Mouse (Mus musculus) C2C12 (cell line): ENCODE measurements at regions not wholly inside any gene's neighbourhood (a gene's known extent, or its start where the extent isn't known, plus 50 kb on each side); places are given as distances from the start of the nearest gene placed in this dataset.

Experiments used
- H3K27me3 ChIP-seq: one replicate; pipeline ENCODE4 v1.6.1; 2011; ENCODE audit not compliant: control insufficient read depth, insufficient read depth, insufficient read length
- H3K36me3 ChIP-seq: one replicate; pipeline ENCODE4 v1.6.1; 2011; ENCODE audit not compliant: control insufficient read depth, insufficient read depth
- H3K4me3 ChIP-seq: one replicate; pipeline ENCODE4 v1.5.1; 2011; ENCODE audit warnings: mild to moderate bottlenecking, control low read depth; ENCODE audit not compliant: poor library complexity, insufficient read depth, severe bottlenecking
- H3K79me2 ChIP-seq: one replicate; pipeline ENCODE4 v1.6.1; 2011; ENCODE audit not compliant: control insufficient read depth, insufficient read depth
- H3K79me3 ChIP-seq: one replicate; pipeline ENCODE4 v1.6.1; 2011; ENCODE audit warnings: low read depth, control low read depth
- H3ac ChIP-seq: one replicate; pipeline ENCODE3; 2011; ENCODE audit warnings: low read depth; ENCODE audit not compliant: control insufficient read depth, insufficient read length
- CEBPB ChIP-seq: IDR thresholded peaks from one replicate; pipeline ENCODE4 v1.6.1; 2011; ENCODE audit warnings: low read depth, mild to moderate bottlenecking, control low read depth, moderate library complexity
- CTCF ChIP-seq: IDR thresholded peaks from one replicate; pipeline ENCODE4 v1.5.1; 2011; ENCODE audit not compliant: control insufficient read depth, insufficient read depth, insufficient read length
- FOSL1 ChIP-seq: IDR thresholded peaks from one replicate; pipeline ENCODE4 v1.8.0; 2011; ENCODE audit warnings: mild to moderate bottlenecking, low read length; ENCODE audit not compliant: poor library complexity, insufficient read depth, severe bottlenecking
- MAX ChIP-seq: IDR thresholded peaks from one replicate; pipeline ENCODE4 v1.6.1; 2011; ENCODE audit warnings: mild to moderate bottlenecking, control low read depth
- MYOD1 ChIP-seq: IDR thresholded peaks from one replicate; pipeline ENCODE4 v1.6.1; 2011; ENCODE audit warnings: low read depth; ENCODE audit not compliant: control insufficient read depth, insufficient read length
- MYOG ChIP-seq: IDR thresholded peaks from one replicate; pipeline ENCODE4 v1.6.1; 2011; ENCODE audit not compliant: control insufficient read depth, insufficient read length; ENCODE audit errors: extremely low read depth
- USF1 ChIP-seq: IDR thresholded peaks from one replicate; pipeline ENCODE4 v1.6.1; 2011; ENCODE audit warnings: low read depth, mild to moderate bottlenecking, control low read depth, moderate library complexity

GRCm38 (mm10) chr12:59411491-59411890 is 192.0 kb upstream of the Fbxo33 start:
- Histone ChIP-seq H3K4me3 (no peak overlapping the region), H3K36me3 (no peaks in the 10 kb centered on the region), H3K79me2 (no peaks in the 10 kb centered on the region), H3K27me3 (no peaks in the 10 kb centered on the region), H3K79me3 (no peaks in the 10 kb centered on the region), H3ac (no peak overlapping the region)
- no peak for TF ChIP-seq CEBPB
- TF ChIP-seq MAX: no peak
- no peak for TF ChIP-seq MYOG
- no peak for TF ChIP-seq FOSL1
- no peak for TF ChIP-seq MYOD1
- no peak for TF ChIP-seq CTCF
- no peak for TF ChIP-seq USF1

GRCm38 (mm10) chr12:59391103-59391502 is 171.6 kb upstream of the Fbxo33 start:
- Histone ChIP-seq H3K27me3 (no peaks in the 10 kb centered on the region), H3ac (no peak overlapping the region), H3K36me3 (no peaks in the 10 kb centered on the region), H3K79me3 (no peaks in the 10 kb centered on the region), H3K79me2 (no peaks in the 10 kb centered on the region), H3K4me3 (no peak overlapping the region)
- TF ChIP-seq CTCF (no peak), CEBPB (no peak), MYOG (no peak), MYOD1 (no peak), MAX (no peak), FOSL1 (no peak)

- TF ChIP-seq CTCF (peak; percentile 30), MYOG (no peak)
- Histone ChIP-seq H3K79me2 (no peaks in the 10 kb centered on the region), H3ac (no peak overlapping the region), H3K79me3 (no peaks in the 10 kb centered on the region), H3K27me3 (no peaks in the 10 kb centered on the region), H3K36me3 (no peaks in the 10 kb centered on the region), H3K4me3 (no peak overlapping the region)
Measured at GRCm38 (mm10) chr12:59382812-59383211, 163.3 kb upstream of the Fbxo33 start.

- H3K79me3 ChIP-seq: no peaks in the 10 kb centered on the region
- no peaks in the 10 kb centered on the region for H3K36me3 ChIP-seq
- no peak overlapping the region for H3ac ChIP-seq
- no peaks in the 10 kb centered on the region for H3K27me3 ChIP-seq
- no peak for TF ChIP-seq MAX
- no peak for TF ChIP-seq FOSL1
- no peak for TF ChIP-seq CTCF
- TF ChIP-seq CEBPB: no peak
- TF ChIP-seq MYOG: no peak
- TF ChIP-seq USF1: no peak
- TF ChIP-seq MYOD1: no peak
- H3K79me2 ChIP-seq: no peaks in the 10 kb centered on the region
- H3K4me3 ChIP-seq: no peak overlapping the region
Measured at GRCm38 (mm10) chr12:59341586-59341985, 122.1 kb upstream of the Fbxo33 start.

GRCm38 (mm10) chr12:59330753-59331152 is 111.2 kb upstream of the Fbxo33 start:
- no peaks in the 10 kb centered on the region for H3K79me3 ChIP-seq
- no peak for TF ChIP-seq FOSL1
- TF ChIP-seq CTCF: no peak
- no peak for TF ChIP-seq USF1
- H3K79me2 ChIP-seq: no peaks in the 10 kb centered on the region
- no peaks in the 10 kb centered on the region for H3K27me3 ChIP-seq
- no peak overlapping the region for H3ac ChIP-seq
- no peak overlapping the region for H3K4me3 ChIP-seq
- H3K36me3 ChIP-seq: no peaks in the 10 kb centered on the region

GRCm38 (mm10) chr12:59312703-59313102 is 93.2 kb upstream of the Fbxo33 start:
- Histone ChIP-seq H3K4me3 (no peak overlapping the region), H3K79me3 (no peaks in the 10 kb centered on the region), H3K36me3 (no peaks in the 10 kb centered on the region), H3K79me2 (no peaks in the 10 kb centered on the region), H3K27me3 (no peaks in the 10 kb centered on the region), H3ac (no peak overlapping the region)
- TF ChIP-seq CEBPB (no peak), MAX (no peak), MYOG (no peak), MYOD1 (no peak), USF1 (no peak), FOSL1 (no peak), CTCF (no peak)

- no peaks in the 10 kb centered on the region for H3K27me3 ChIP-seq
- H3ac ChIP-seq: no peak overlapping the region
- no peaks in the 10 kb centered on the region for H3K36me3 ChIP-seq
- H3K79me3 ChIP-seq: no peaks in the 10 kb centered on the region
- no peaks in the 10 kb centered on the region for H3K79me2 ChIP-seq
- H3K4me3 ChIP-seq: no peak overlapping the region
- TF ChIP-seq CTCF: no peak
Measured at GRCm38 (mm10) chr12:59307958-59308357, 88.4 kb upstream of the Fbxo33 start.
